Mouse (Mus musculus): Measurements from ENCODE around the gene Gtf2ird1. TPM values are rescaled to one million over a fixed set of nuclear protein-coding genes. Genes with fewer than 3 reads are reported as not detected.

Gene Gtf2ird1
- polyA plus RNA-seq, 2 experiments: 99.0 to 100 TPM

GRCm38 (mm10) chr5:134330082-134330481, 126.4 kb downstream of the Gtf2ird1 start:
- no peaks in the 10 kb centered on the region for H3K9me3 ChIP-seq (ENCODE audit: control insufficient read depth, low read length)
- WGBS: 78% methylated on average over 2 of the region's 2 CpGs

DNA sequence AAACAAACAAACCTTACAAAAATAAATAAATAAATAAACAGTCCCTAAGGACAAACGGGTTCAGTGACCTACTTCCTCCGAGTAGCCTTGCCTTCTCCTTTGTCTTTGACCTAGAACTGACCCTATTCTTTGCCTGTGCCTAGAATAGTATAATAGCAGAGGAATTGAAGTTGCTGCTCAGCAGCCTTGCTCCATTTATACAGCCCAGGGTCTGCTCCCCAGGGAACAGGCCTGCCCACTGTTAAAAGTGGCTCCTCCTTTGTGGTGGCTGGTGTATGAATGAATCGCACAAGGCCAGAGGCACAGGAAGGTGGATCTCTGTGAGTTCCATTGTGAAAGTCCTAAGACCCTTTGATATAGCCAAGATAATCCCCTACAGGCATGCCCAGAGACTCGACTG, 127.2 kb downstream of the Gtf2ird1 start:
- H3K27ac ChIP-seq (replicated peaks; ENCODE audit: low read depth, low read length): no peak overlapping the region
- H3K9me3 ChIP-seq (ENCODE audit: control insufficient read depth, low read length): no peaks in the 10 kb centered on the region
- H3K4me3 ChIP-seq (replicated peaks; ENCODE audit: low read length): no peak overlapping the region
- DNase-seq (ENCODE audit: low spot score) (no peak), ATAC-seq (ENCODE audit: low FRiP score, low read depth) (no peak)
- no peaks in the 10 kb centered on the region for H3K36me3 ChIP-seq (ENCODE audit: control insufficient read depth, insufficient read depth, low read length)
- no peak for TF ChIP-seq POLR2A (IDR thresholded peaks at IDR 0.05; ENCODE audit: borderline replicate concordance, extremely low read depth, insufficient read depth, insufficient read length)
- 78% methylated on average over 4 of the region's 4 CpGs for WGBS
- no peak overlapping the region for H3K9ac ChIP-seq (ENCODE audit: low read depth, low read length, severe bottlenecking)
- H3K4me2 ChIP-seq (replicated peaks; ENCODE audit: low read depth, low read length, severe bottlenecking): no peak overlapping the region
- no peaks in the 10 kb centered on the region for H3K4me1 ChIP-seq (ENCODE audit: control insufficient read depth, insufficient read depth, low read length)
- no peaks in the 10 kb centered on the region for H3K27me3 ChIP-seq (ENCODE audit: control insufficient read depth, insufficient read depth, low read length)

More at GRCm38 (mm10) chr5:134330082-134330481, 126.4 kb downstream of the Gtf2ird1 start:
- TF ChIP-seq POLR2A (IDR thresholded peaks at IDR 0.05; ENCODE audit: borderline replicate concordance, extremely low read depth, insufficient read depth, insufficient read length): no peak
- no peaks in the 10 kb centered on the region for H3K27me3 ChIP-seq (ENCODE audit: control insufficient read depth, insufficient read depth, low read length)
- H3K4me3 ChIP-seq (replicated peaks; ENCODE audit: low read length): no peak overlapping the region
- no peak for DNase-seq (ENCODE audit: low spot score)
- H3K9ac ChIP-seq (ENCODE audit: low read depth, low read length, severe bottlenecking): no peak overlapping the region
- no peak overlapping the region for H3K4me2 ChIP-seq (replicated peaks; ENCODE audit: low read depth, low read length, severe bottlenecking)
- no peak overlapping the region for H3K27ac ChIP-seq (replicated peaks; ENCODE audit: low read depth, low read length)
- no peaks in the 10 kb centered on the region for H3K36me3 ChIP-seq (ENCODE audit: control insufficient read depth, insufficient read depth, low read length)
- no peak for ATAC-seq (ENCODE audit: low FRiP score, low read depth)
- no peaks in the 10 kb centered on the region for H3K4me1 ChIP-seq (ENCODE audit: control insufficient read depth, insufficient read depth, low read length)

- Histone ChIP-seq H3K27me3 (ENCODE audit: control insufficient read depth, insufficient read depth, low read length) (no peaks in the 10 kb centered on the region), H3K4me3 (replicated peaks; ENCODE audit: low read length) (no peak overlapping the region), H3K9me3 (ENCODE audit: control insufficient read depth, low read length) (no peaks in the 10 kb centered on the region), H3K27ac (replicated peaks; ENCODE audit: low read depth, low read length) (no peak overlapping the region), H3K9ac (ENCODE audit: low read depth, low read length, severe bottlenecking) (no peak overlapping the region), H3K4me2 (replicated peaks; ENCODE audit: low read depth, low read length, severe bottlenecking) (no peak overlapping the region), H3K36me3 (ENCODE audit: control insufficient read depth, insufficient read depth, low read length) (no peaks in the 10 kb centered on the region), H3K4me1 (ENCODE audit: control insufficient read depth, insufficient read depth, low read length) (no peaks in the 10 kb centered on the region)
- DNase-seq (ENCODE audit: low spot score) (no peak), ATAC-seq (ENCODE audit: low FRiP score, low read depth) (no peak)
- 78% methylated on average over 6 of the region's 6 CpGs for WGBS
- no peak for TF ChIP-seq POLR2A (IDR thresholded peaks at IDR 0.05; ENCODE audit: borderline replicate concordance, extremely low read depth, insufficient read depth, insufficient read length)
Observed at GRCm38 (mm10) chr5:134328482-134329001, 128.0 kb downstream of the Gtf2ird1 start.

DNA sequence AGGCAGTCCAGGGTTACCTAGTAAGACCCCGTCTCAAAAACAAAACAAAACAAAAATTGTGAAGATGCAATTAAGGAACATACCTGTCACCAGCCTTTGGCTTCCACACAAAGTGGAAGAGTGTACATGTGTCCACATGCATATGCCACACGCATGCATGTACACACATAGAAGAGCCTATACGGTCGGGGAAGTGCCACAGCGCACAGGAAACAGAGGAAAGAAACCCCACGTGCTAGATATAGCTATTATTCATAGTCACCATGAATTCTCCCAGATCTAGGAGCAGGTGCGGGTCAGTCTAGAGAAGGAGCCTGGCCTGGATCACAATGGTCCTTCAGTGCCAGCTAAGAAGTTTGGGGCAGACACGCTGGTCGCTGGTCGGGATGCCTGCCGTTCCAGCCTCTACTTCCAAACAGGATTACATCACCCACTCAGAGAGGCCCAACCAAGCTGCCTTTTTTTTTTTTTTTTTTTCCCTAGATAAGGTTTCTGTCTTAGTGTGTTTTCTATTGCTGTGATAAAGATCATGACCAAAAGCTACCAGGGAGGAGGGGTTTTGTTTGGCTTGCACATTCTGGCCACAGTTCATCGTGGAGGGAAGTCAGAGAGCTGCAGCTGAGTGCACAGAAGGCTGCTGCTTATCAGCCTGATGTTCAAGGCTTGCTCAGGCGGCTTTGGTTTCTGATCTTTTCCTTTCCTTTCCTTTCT, 130.5 kb downstream of the Gtf2ird1 start:
- DNase-seq (ENCODE audit: low spot score) (no peak), ATAC-seq (ENCODE audit: low FRiP score, low read depth) (no peak)
- Histone ChIP-seq H3K4me2 (replicated peaks; ENCODE audit: low read depth, low read length, severe bottlenecking) (no peak overlapping the region), H3K27me3 (ENCODE audit: control insufficient read depth, insufficient read depth, low read length) (no peaks in the 10 kb centered on the region), H3K4me3 (replicated peaks; ENCODE audit: low read length) (no peak overlapping the region), H3K36me3 (ENCODE audit: control insufficient read depth, insufficient read depth, low read length) (no peaks in the 10 kb centered on the region), H3K27ac (replicated peaks; ENCODE audit: low read depth, low read length) (no peak overlapping the region), H3K4me1 (ENCODE audit: control insufficient read depth, insufficient read depth, low read length) (no peaks in the 10 kb centered on the region), H3K9ac (ENCODE audit: low read depth, low read length, severe bottlenecking) (no peak overlapping the region), H3K9me3 (ENCODE audit: control insufficient read depth, low read length) (no peaks in the 10 kb centered on the region)
- 76% methylated on average over 13 of the region's 13 CpGs for WGBS
- TF ChIP-seq POLR2A (IDR thresholded peaks at IDR 0.05; ENCODE audit: borderline replicate concordance, extremely low read depth, insufficient read depth, insufficient read length): no peak

DNA sequence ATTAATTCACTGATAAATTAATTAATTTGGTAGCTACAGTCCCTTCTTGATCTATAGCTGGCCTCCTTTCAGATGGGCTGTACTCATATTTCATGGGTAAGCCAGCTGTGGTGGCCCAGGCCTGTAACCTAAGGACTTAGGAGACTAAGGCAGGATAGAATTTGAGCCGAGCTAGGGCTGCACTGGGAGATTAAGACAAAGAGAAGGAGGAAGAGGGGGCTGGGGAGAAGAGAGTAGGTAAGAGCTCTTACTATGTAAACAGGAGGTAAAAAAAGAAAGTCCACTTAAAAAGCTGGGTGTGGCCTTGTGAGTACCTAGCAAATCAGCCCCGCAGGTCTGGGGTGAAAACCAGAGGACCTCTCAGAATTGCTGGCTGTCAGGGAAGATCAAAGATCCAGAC, 132.6 kb downstream of the Gtf2ird1 start:
- Histone ChIP-seq H3K36me3 (ENCODE audit: control insufficient read depth, insufficient read depth, low read length) (no peaks in the 10 kb centered on the region), H3K4me1 (ENCODE audit: control insufficient read depth, insufficient read depth, low read length) (no peaks in the 10 kb centered on the region), H3K27me3 (ENCODE audit: control insufficient read depth, insufficient read depth, low read length) (no peaks in the 10 kb centered on the region), H3K4me3 (replicated peaks; ENCODE audit: low read length) (no peak overlapping the region), H3K4me2 (replicated peaks; ENCODE audit: low read depth, low read length, severe bottlenecking) (no peak overlapping the region), H3K27ac (replicated peaks; ENCODE audit: low read depth, low read length) (no peak overlapping the region), H3K9me3 (ENCODE audit: control insufficient read depth, low read length) (no peaks in the 10 kb centered on the region), H3K9ac (ENCODE audit: low read depth, low read length, severe bottlenecking) (no peak overlapping the region)
- no peak for TF ChIP-seq POLR2A (IDR thresholded peaks at IDR 0.05; ENCODE audit: borderline replicate concordance, extremely low read depth, insufficient read depth, insufficient read length)
- 13% methylated on average over 2 of the region's 2 CpGs for WGBS
- DNase-seq (ENCODE audit: low spot score) (no peak), ATAC-seq (ENCODE audit: low FRiP score, low read depth) (no peak)

Data from limb, embryonic 14.5 days (tissue).